Mouse (Mus musculus): ENCODE data around the gene Chek2.

DNA sequence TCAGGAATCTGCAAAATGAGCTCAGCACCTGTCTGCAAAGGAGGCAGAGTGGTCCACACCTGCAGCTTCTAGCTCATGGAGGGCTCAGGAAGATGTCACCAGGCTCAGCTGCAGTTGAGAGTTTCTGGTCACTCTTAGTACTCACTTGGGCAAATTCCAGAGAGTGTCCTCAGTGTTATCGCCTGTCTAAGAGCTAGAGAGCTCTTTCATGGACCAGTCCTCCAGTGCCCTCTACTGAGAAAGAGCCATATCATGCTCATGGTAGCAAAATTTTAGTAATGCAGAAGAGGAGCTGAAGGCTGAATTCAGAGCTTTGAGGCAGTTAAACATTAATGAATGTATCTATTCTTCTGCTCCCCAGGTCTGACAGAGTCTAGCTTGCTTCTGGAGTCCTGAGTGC is 83.6 kb downstream of the Chek2 start:
- TF ChIP-seq POLR2A (IDR thresholded peaks at IDR 0.05; ENCODE audit: low read depth, low read length) (no peak), CTCF (IDR thresholded peaks at IDR 0.05; ENCODE audit: borderline replicate concordance, insufficient read depth, low read length) (no peak)

Measured in embryonic fibroblast, embryonic 13.5 days (primary cell).